Mouse (Mus musculus) ES-E14 (cell line): ENCODE data around the gene Cacna1e. TPM values are rescaled to one million over a fixed set of nuclear protein-coding genes. Genes with fewer than 3 reads are reported as not detected.
A peak's percentile ranks its signal among the peaks of the same experiment; 100 is the strongest.

ENCODE experiments used
- DNase-seq: peaks from one replicate; pipeline ENCODE4 v3.0.0-alpha.2; 2013; ENCODE audit warnings: low read depth, low spot score
- H3K27ac ChIP-seq: 2 replicates; pipeline ENCODE4 v1.5.1; 2012; ENCODE audit warnings: low read depth, mild to moderate bottlenecking, low read length, moderate library complexity, mixed read lengths; ENCODE audit not compliant: poor library complexity, insufficient read depth, severe bottlenecking
- H3K36me3 ChIP-seq: 2 replicates; pipeline ENCODE4 v1.6.1; 2012; ENCODE audit warnings: mild to moderate bottlenecking, low read length, moderate library complexity, mixed read lengths; ENCODE audit not compliant: control insufficient read depth, poor library complexity, insufficient read depth, severe bottlenecking
- H3K4me1 ChIP-seq, 2 experiments: fragments of 150-350 bp in 1 of 2; sonication (generic) in 1 of 2; 2 replicates each; pipeline ENCODE4 v1.6.1; 2012; ENCODE audit warnings: low read length in 2 of 2, mild to moderate bottlenecking in 1 of 2, mixed read lengths in 1 of 2; ENCODE audit not compliant: control insufficient read depth in 2 of 2, insufficient read depth in 2 of 2, poor library complexity in 1 of 2
- H3K4me3 ChIP-seq, 2 experiments: fragments of 150-350 bp in 1 of 2; sonication (generic) in 1 of 2; 2 replicates each; pipeline ENCODE4 v1.5.1; 2012; ENCODE audit warnings: low read length in 2 of 2, low read depth in 1 of 2, mild to moderate bottlenecking in 1 of 2, mixed read lengths in 1 of 2; ENCODE audit not compliant: insufficient read depth in 1 of 2, poor library complexity in 1 of 2, severe bottlenecking in 1 of 2
- H3K9ac ChIP-seq: 2 replicates; pipeline ENCODE4 v1.6.1; 2012; ENCODE audit warnings: low read depth, mild to moderate bottlenecking, low read length, mixed read lengths; ENCODE audit not compliant: poor library complexity, insufficient read depth, severe bottlenecking
- H3K9me3 ChIP-seq: fragments of 150-350 bp; sonication (generic); 2 replicates; pipeline ENCODE4 v1.6.1; 2012; ENCODE audit warnings: low read depth, mild to moderate bottlenecking, low read length; ENCODE audit not compliant: control insufficient read depth, insufficient read depth
- CHD2 ChIP-seq: IDR thresholded peaks from 2 replicates; pipeline ENCODE4 v1.6.1; 2014; ENCODE audit warnings: mild to moderate bottlenecking, low read depth, low read length, inconsistent platforms
- HCFC1 ChIP-seq: IDR thresholded peaks from 2 replicates; pipeline ENCODE4 v1.6.1; 2012; ENCODE audit warnings: low read length, inconsistent platforms, borderline replicate concordance; ENCODE audit not compliant: insufficient read depth
- MAFK ChIP-seq: IDR thresholded peaks from 2 replicates; pipeline ENCODE4 v1.6.1; 2014; ENCODE audit warnings: mild to moderate bottlenecking, low read depth, low read length, inconsistent platforms; ENCODE audit not compliant: insufficient read depth
- ZC3H11A ChIP-seq: IDR thresholded peaks from 2 replicates; pipeline ENCODE4 v1.6.1; 2012; ENCODE audit warnings: low read depth, mild to moderate bottlenecking, inconsistent platforms, low read length, borderline replicate concordance
- ZNF384 ChIP-seq: IDR thresholded peaks from 2 replicates; pipeline ENCODE4 v1.6.1; 2012; ENCODE audit warnings: low read depth, low read length, inconsistent platforms
- in situ Hi-C, 2 experiments: fragments of 600-800 bp; cut with MboI; formaldehyde crosslinking; loops; one replicate each; pipeline ENCODE4 v1.15.1; 2025; ENCODE audit warnings: low sequenced_read_pairs in 2 of 2, inconsistent platforms in 1 of 2; ENCODE audit not compliant: unreplicated experiment in 2 of 2
- total RNA-seq: library from RNA; depleted of rRNA; stranded (reverse); fragments of 300-350 nt; gene quantifications from 2 replicates; pipeline ENCODE4 v1.2.3, GENCODE M21; 2012

The Cacna1e gene
- total RNA-seq, 1 experiment, result 0.31 TPM

DNA sequence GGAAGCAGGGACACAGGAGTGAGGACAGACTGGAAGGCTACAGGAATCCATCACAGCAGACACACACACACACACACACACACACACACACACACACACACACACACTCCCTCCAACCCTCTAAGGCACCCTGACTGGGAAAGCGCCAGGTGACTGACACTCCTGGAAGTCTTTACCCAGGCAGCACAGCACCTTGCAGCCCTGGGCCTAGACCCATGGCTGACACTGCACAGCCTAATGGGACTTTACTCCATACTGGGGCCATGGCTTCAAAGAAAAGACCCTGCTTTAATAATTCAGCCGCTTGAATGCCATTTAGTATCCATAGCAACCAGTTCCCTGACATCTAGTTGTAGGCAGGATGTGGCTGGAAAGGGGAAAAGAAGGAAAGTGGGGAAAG lies 2.3 kb upstream of the Cacna1e start:
- in situ Hi-C loops, result no loop called here
- H3K4me1 ChIP-seq, result 0 out of 4 replicates have a peak, but pooled peaks cover 0 to 3% of the 10 kb centered on the region in 2 experiments
- no peaks in the 10 kb centered on the region for H3K9me3 ChIP-seq
- no peak for TF ChIP-seq MAFK
- no peak for DNase-seq
- no peak overlapping the region for H3K9ac ChIP-seq
- H3K36me3 ChIP-seq, result no peaks in the 10 kb centered on the region
- no peak overlapping the region for H3K4me3 ChIP-seq
- no peak overlapping the region for H3K27ac ChIP-seq

DNA sequence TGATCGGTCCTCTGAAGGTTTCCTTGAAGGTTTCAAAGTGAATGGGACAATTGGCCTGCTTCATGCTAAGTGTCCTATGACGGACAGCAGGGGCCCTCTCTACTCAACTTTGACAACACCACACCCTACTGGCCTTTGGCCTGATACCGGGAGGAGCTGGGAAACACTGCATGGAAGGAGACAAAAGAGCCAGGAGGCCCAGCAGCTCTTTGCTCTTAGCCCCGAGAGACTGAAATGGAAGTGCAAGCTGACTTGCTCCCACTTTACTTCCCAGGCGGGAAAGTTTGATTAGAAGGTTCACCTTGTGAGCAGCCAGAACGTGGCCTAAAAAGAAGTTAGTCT lies 877 bp upstream of the Cacna1e start:
- no peak overlapping the region for H3K4me3 ChIP-seq
- no peaks in the 10 kb centered on the region for H3K9me3 ChIP-seq
- in situ Hi-C loops, result no loop called here
- no peak for TF ChIP-seq MAFK
- TF ChIP-seq ZNF384, result no peak
- no peak for TF ChIP-seq HCFC1
- TF ChIP-seq CHD2, result no peak
- no peak for TF ChIP-seq ZC3H11A
- no peaks in the 10 kb centered on the region for H3K36me3 ChIP-seq
- no peak overlapping the region for H3K9ac ChIP-seq
- H3K27ac ChIP-seq, result no peak overlapping the region
- no peak for DNase-seq
- 0 out of 4 replicates have a peak, but pooled peaks cover 0 to 3% of the 10 kb centered on the region in 2 experiments for H3K4me1 ChIP-seq

- H3K4me3 ChIP-seq, result peak overlapping the region in 1 of 2 experiments; percentile 58; a peak in 2 of 4 replicates
- H3K9me3 ChIP-seq, result no peaks in the 10 kb centered on the region
- H3K27ac ChIP-seq, result no peak overlapping the region
- H3K4me1 ChIP-seq, result 0 out of 4 replicates have a peak, but pooled peaks cover 0 to 3% of the 10 kb centered on the region in 2 experiments
- in situ Hi-C loops, result no loop called here
- H3K36me3 ChIP-seq, result no peaks in the 10 kb centered on the region
- no peak for TF ChIP-seq HCFC1
- TF ChIP-seq MAFK, result no peak
- H3K9ac ChIP-seq, result no peak overlapping the region
- DNase-seq, result no peak
These were observed 607 bp downstream of the Cacna1e start for GRCm38 (mm10) chr1:154883596-154884191.

DNA sequence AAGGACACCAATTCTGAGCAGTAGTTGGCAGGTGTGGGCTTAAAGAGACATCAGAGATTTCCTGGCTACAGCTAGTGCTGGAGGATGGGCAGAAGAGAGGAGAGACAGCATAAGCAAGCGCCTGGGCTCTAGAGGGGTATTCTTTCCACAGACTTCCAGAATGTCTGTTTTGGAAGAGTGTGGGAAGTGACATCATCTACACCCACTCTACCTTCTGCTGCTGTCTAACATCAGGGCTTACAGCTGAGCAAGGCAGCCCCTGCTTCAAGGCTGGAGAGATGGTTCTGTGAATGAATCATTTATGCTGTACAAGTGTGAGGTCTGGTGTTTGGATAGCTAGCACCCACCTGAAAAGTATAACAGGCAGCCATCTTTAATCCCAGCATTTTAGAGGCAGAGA lies 18.3 kb downstream of the Cacna1e start:
- no peaks in the 10 kb centered on the region for H3K4me1 ChIP-seq
- no peaks in the 10 kb centered on the region for H3K9me3 ChIP-seq
- no peak for DNase-seq
- H3K27ac ChIP-seq, result no peak overlapping the region
- H3K36me3 ChIP-seq, result no peaks in the 10 kb centered on the region
- in situ Hi-C loops, result no loop called here
- no peak for TF ChIP-seq HCFC1
- TF ChIP-seq MAFK, result no peak
- no peak for TF ChIP-seq ZC3H11A
- no peak for TF ChIP-seq ZNF384
- no peak for TF ChIP-seq CHD2
- H3K9ac ChIP-seq, result no peak overlapping the region
- no peak overlapping the region for H3K4me3 ChIP-seq

DNA sequence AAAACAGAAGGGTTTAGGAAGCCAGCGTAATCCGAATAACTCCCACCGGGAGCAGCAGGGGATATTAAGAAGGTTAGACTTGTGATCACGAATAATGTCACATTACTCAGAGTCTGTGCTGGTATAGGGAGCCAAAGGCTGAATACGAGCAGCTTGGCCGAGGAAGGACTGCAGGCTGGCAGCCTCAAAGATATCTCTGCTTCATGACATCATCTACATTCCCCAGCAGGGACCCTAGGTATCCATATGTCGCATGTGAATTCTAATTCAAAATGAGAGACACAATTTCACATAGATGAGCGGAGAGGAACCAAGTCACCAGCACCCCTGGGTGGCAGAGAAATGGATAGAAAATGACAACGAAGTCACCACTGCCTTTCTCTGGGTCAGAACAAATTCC lies 22.9 kb downstream of the Cacna1e start:
- H3K9ac ChIP-seq, result no peak overlapping the region
- TF ChIP-seq MAFK, result no peak
- TF ChIP-seq ZC3H11A, result no peak
- TF ChIP-seq CHD2, result no peak
- TF ChIP-seq HCFC1, result no peak
- TF ChIP-seq ZNF384, result no peak
- in situ Hi-C loops, result no loop called here
- no peaks in the 10 kb centered on the region for H3K9me3 ChIP-seq
- no peak overlapping the region for H3K4me3 ChIP-seq
- H3K27ac ChIP-seq, result no peak overlapping the region
- no peaks in the 10 kb centered on the region for H3K4me1 ChIP-seq
- no peak for DNase-seq
- no peaks in the 10 kb centered on the region for H3K36me3 ChIP-seq
